Mouse (Mus musculus) erythroblast, embryonic 14.5 days (primary cell): ENCODE measurements around the gene Xpc.

Experiments
- GATA1 ChIP-seq: IDR thresholded peaks from 2 replicates; pipeline ENCODE4 v1.6.1; 2012; ENCODE audit warnings: low read length, inconsistent platforms, mixed read lengths
- TAL1 ChIP-seq: IDR thresholded peaks from 3 replicates; pipeline ENCODE4 v1.6.1; 2012; ENCODE audit warnings: low read length, inconsistent platforms, mixed read lengths

DNA sequence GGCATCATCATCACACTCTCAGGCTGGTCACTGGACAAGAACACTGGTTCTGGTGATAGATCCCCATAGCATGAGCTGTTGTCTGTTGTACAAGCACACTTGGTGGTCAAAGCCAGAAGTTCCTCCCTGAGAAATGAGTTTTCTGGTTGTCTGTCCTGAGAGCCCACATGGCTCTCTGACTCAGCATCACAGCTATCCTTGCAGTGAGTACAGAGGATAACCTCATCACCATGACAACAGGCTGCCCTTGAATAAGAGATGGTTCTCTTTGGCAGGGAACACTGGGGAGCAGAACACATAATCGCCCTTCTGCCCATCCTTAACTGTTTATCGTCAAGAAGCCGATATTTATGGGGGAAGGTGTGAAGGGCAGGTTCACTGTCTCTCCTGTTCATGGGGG lies 70.4 kb downstream of the Xpc start:
- TF ChIP-seq TAL1 (no peak), GATA1 (no peak)
